Mouse (Mus musculus): ENCODE results near the gene Glp1r. TPM values are rescaled to one million over a fixed set of nuclear protein-coding genes. Genes with fewer than 3 reads are reported as not detected.

Glp1r gene
- polyA plus RNA-seq (2021; fragmentation: Nextera tagmentation): 3.9 and 5.9 TPM in 2 replicates
- long read RNA-seq, experiment 1, full-length matches to known transcripts: 3 of 19 reads
- long read RNA-seq, experiment 1, partial matches to known transcripts: 0 of 19 reads
- long read RNA-seq, experiment 1, other reads (novel, unspliced or antisense): 16 of 19 reads
- long read RNA-seq, experiment 2, full-length matches to known transcripts: 2 of 5 reads
- long read RNA-seq, experiment 2, partial matches to known transcripts: 2 of 5 reads
- long read RNA-seq, experiment 2, other reads (novel, unspliced or antisense): 1 of 5 reads

GRCm38 (mm10) chr17:30901627-30902026 is at the start of gene Glp1r:
Gene Glp1r, plus strand, starts transcription at chr17:30901817.

GRCm38 (mm10) chr17:30954340-30954739 is 52.7 kb downstream of the Glp1r start, which contains the start of gene Umodl1:
Gene Umodl1, plus strand, starts transcription at chr17:30954640.

Small RNA genes lying within 50 kb of the gene (microRNA-seq; reads per million reads assigned to microRNA genes)
- gene Gm24026: not detected

Other genes starting within 250 kb of the Glp1r start
- gene Umodl1, start 52.8 kb downstream of the Glp1r start, polyA plus RNA-seq (2021; fragmentation: Nextera tagmentation): 0.19 and 0.24 TPM in 2 replicates
- gene Abcg1, start 155.9 kb downstream of the Glp1r start, polyA plus RNA-seq (2021; fragmentation: Nextera tagmentation): 61.0 and 75.7 TPM in 2 replicates
- gene Tff3, start 227.8 kb downstream of the Glp1r start, polyA plus RNA-seq (2021; fragmentation: Nextera tagmentation): not detected in 2 replicates
- not detected in 2 replicates for gene Tff2, start 242.5 kb downstream of the Glp1r start, polyA plus RNA-seq (2021; fragmentation: Nextera tagmentation)